In the genomic region with DNA sequence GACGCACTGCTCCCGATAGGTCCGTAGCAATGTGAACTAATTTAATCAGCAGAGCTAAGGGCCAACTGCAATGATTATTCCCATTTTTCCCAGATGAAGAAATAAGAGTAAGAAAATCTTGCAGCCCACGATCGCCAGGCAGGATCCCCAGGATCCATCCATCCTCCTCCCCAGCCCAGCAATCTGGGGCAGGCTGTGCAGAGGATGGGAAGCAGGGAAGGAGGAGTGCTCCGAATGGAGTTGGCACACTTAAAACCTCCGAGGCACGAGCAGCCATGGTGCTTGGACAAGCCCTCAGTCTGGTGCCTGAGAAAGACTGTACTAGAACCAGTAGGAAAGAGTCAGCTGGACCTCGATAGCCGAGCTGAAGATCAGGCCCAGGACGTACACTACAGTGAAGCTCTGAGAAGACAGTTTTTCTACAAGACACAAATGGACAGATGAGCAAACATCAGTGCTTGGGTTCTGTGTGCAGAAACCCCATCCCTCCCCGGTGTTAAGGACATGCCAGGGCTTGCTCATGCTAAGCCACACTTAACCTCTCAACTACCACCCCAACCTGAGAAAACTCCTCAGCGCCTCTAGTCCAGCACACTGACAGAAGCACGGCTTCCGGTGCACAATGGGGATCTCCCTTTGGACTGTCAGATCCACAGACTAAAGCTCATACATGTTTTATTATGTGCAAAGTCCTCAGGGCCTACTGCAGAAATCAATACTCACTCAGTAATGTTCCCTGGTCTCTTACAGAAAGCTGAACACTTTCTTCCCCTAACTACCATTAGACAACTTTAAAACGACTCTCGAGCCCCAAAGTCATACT, we compare ENCODE assay signal across 17 mouse cellular contexts. TPM values are rescaled to one million over a fixed set of nuclear protein-coding genes. Genes with fewer than 3 reads are reported as not detected.
DNase-seq lines count a peak whose midpoint lies in the region; ATAC-seq and TF ChIP-seq lines count a peak whose summit lies in the region.
"Had no signal": no experiment of that assay in that cellular context is flagged by ENCODE, and none has a peak within 500 bp of the region (broad histone marks: within the 10 kb centered on the region; RNA-seq: fewer than 3 reads in every experiment).

No protein-coding gene starts in this region.

- no peak for TF ChIP-seq POLR2A in liver, adult 2 months (IDR thresholded peaks at IDR 0.05; ENCODE audit: extremely low read depth, insufficient read depth, low read length)
- no peak for TF ChIP-seq POLR2A in ES-Bruce4 (IDR thresholded peaks at IDR 0.05; ENCODE audit: insufficient read depth, low read length)

- no peaks in the 10 kb centered on the region for H3K9me3 ChIP-seq in liver, embryonic 11.5 days (ENCODE audit: control insufficient read depth, low read length)
- no peaks in the 10 kb centered on the region for H3K9me3 ChIP-seq in ES-Bruce4 (replicated peaks; ENCODE audit: control insufficient read depth, insufficient read depth, low read length, poor library complexity, severe bottlenecking)
- H3K9me3 ChIP-seq in neural tube, embryonic 15.5 days (replicated peaks) = no peaks in the 10 kb centered on the region
- H3K9me3 ChIP-seq: forebrain, embryonic 13.5 days; heart, embryonic 15.5 days; limb, embryonic 15.5 days; midbrain, embryonic 12.5 days had no signal

- no peaks in the 10 kb centered on the region for H3K27me3 ChIP-seq in liver, adult 2 months (ENCODE audit: control insufficient read depth, insufficient read depth, low read length)
- no peaks in the 10 kb centered on the region for H3K27me3 ChIP-seq in liver, embryonic 11.5 days (replicated peaks; ENCODE audit: control insufficient read depth, insufficient read depth, low read length)
- no peaks in the 10 kb centered on the region for H3K27me3 ChIP-seq in ES-Bruce4 (ENCODE audit: control insufficient read depth, insufficient read depth, low read length, poor library complexity, severe bottlenecking)
- no peaks in the 10 kb centered on the region for H3K27me3 ChIP-seq in neural tube, embryonic 15.5 days (replicated peaks)
- H3K27me3 ChIP-seq: forebrain, embryonic 13.5 days; heart, embryonic 15.5 days; limb, embryonic 15.5 days; midbrain, embryonic 12.5 days had no signal

- peak; percentile 84 for DNase-seq in liver, adult 2 months (ENCODE audit: extremely low read depth, low read depth, low spot score)
- no peak for DNase-seq in liver, embryonic 11.5 days (ENCODE audit: low spot score)
- DNase-seq in R1 (ENCODE audit: low read depth, low spot score) = peak; percentile 51
- DNase-seq in retina, postnatal 1 day = no peak
- DNase-seq in lung, postnatal 4 days = no peak
- DNase-seq: gastrocnemius, postnatal 36 days; right cerebral cortex, postnatal 4 days; thymus, postnatal 25 days had no signal

- H3K4me1 ChIP-seq in liver, adult 2 months (ENCODE audit: control insufficient read depth, insufficient read depth, low read length) = peaks cover 16% of the 10 kb centered on the region
- no peaks in the 10 kb centered on the region; the same call in 1 of the 2 replicates for H3K4me1 ChIP-seq in liver, embryonic 11.5 days (replicated peaks; ENCODE audit: control insufficient read depth, insufficient read depth, low read length)
- H3K4me1 ChIP-seq in ES-Bruce4 (ENCODE audit: control insufficient read depth, insufficient read depth, low read length) = peaks cover 4% of the 10 kb centered on the region
- peaks cover 14% of the 10 kb centered on the region; the same call in 1 of the 2 replicates for H3K4me1 ChIP-seq in neural tube, embryonic 15.5 days
- H3K4me1 ChIP-seq: limb, embryonic 15.5 days; midbrain, embryonic 12.5 days had no signal

- peak overlapping the region; percentile 91 for H3K27ac ChIP-seq in liver, adult 2 months (replicated peaks; ENCODE audit: insufficient read depth, low read depth, low read length)
- no peak overlapping the region for H3K27ac ChIP-seq in liver, embryonic 11.5 days (ENCODE audit: low read depth, low read length)
- H3K27ac ChIP-seq in ES-Bruce4 (ENCODE audit: insufficient read depth, low read length) = peak overlapping the region; percentile 27
- 0 out of 2 replicates have a peak overlapping the region, but pooled peaks have one; percentile 19 for H3K27ac ChIP-seq in neural tube, embryonic 15.5 days (replicated peaks)
- H3K27ac ChIP-seq: forebrain, embryonic 13.5 days; heart, embryonic 15.5 days; limb, embryonic 15.5 days; midbrain, embryonic 12.5 days had no signal

- ATAC-seq in liver, embryonic 11.5 days (replicated peaks; ENCODE audit: low FRiP score) = no peak
- no peak for ATAC-seq in neural tube, embryonic 15.5 days (ENCODE audit: low FRiP score)
- ATAC-seq: forebrain, embryonic 13.5 days had no signal

- no peak for TF ChIP-seq CTCF in liver, adult 2 months (IDR thresholded peaks at IDR 0.05; ENCODE audit: low read depth, low read length)
- no peak for TF ChIP-seq CTCF in ES-Bruce4 (IDR thresholded peaks at IDR 0.05; ENCODE audit: low read depth, low read length)

- H3K9ac ChIP-seq in liver, adult 2 months (ENCODE audit: low read depth, low read length) = peak overlapping the region; percentile 50
- H3K9ac ChIP-seq in liver, embryonic 11.5 days (ENCODE audit: low read depth, low read length) = no peak overlapping the region
- H3K9ac ChIP-seq in ES-Bruce4 (ENCODE audit: low read depth, poor library complexity, severe bottlenecking) = no peak overlapping the region
- no peak overlapping the region for H3K9ac ChIP-seq in neural tube, embryonic 15.5 days (replicated peaks)
- H3K9ac ChIP-seq: forebrain, embryonic 13.5 days; heart, embryonic 15.5 days; limb, embryonic 15.5 days; midbrain, embryonic 12.5 days had no signal

- no peaks in the 10 kb centered on the region; the same call in 1 of the 2 replicates for H3K79me2 ChIP-seq in liver, adult 2 months (ENCODE audit: control insufficient read depth, insufficient read depth, low read length)

- TF ChIP-seq EP300 in ES-Bruce4 (IDR thresholded peaks at IDR 0.05; ENCODE audit: insufficient read depth, low read depth, low read length) = no peak

- 64% methylated on average over 17 of the region's 17 CpGs for WGBS in liver, adult 2 months
- WGBS in liver, embryonic 11.5 days = 92% methylated on average over 17 of the region's 17 CpGs
- WGBS in neural tube, embryonic 15.5 days = 79% methylated on average over 17 of the region's 17 CpGs

- H3K4me2 ChIP-seq in liver, embryonic 11.5 days = no peak overlapping the region
- no peak overlapping the region for H3K4me2 ChIP-seq in neural tube, embryonic 15.5 days
- H3K4me2 ChIP-seq: forebrain, embryonic 13.5 days; heart, embryonic 15.5 days; limb, embryonic 15.5 days; midbrain, embryonic 12.5 days had no signal

- peaks cover 22% of the 10 kb centered on the region for H3K36me3 ChIP-seq in liver, adult 2 months (ENCODE audit: control insufficient read depth, insufficient read depth, low read length)
- peaks cover 37% of the 10 kb centered on the region for H3K36me3 ChIP-seq in liver, embryonic 11.5 days (ENCODE audit: control insufficient read depth, insufficient read depth, low read length)
- H3K36me3 ChIP-seq in ES-Bruce4 (ENCODE audit: control insufficient read depth, insufficient read depth, low read length, poor library complexity, severe bottlenecking) = peaks cover 33% of the 10 kb centered on the region
- H3K36me3 ChIP-seq in neural tube, embryonic 15.5 days = peaks cover 43% of the 10 kb centered on the region

- no peak overlapping the region for H3K4me3 ChIP-seq in liver, adult 2 months (ENCODE audit: insufficient read depth, low read depth, low read length)
- H3K4me3 ChIP-seq in liver, embryonic 11.5 days (ENCODE audit: low read depth, low read length) = no peak overlapping the region
- no peak overlapping the region for H3K4me3 ChIP-seq in ES-Bruce4 (ENCODE audit: low read depth, low read length)
- no peak overlapping the region for H3K4me3 ChIP-seq in neural tube, embryonic 15.5 days (replicated peaks)
- H3K4me3 ChIP-seq: forebrain, embryonic 13.5 days; heart, embryonic 15.5 days; limb, embryonic 15.5 days; midbrain, embryonic 12.5 days had no signal

RNA-seq across cellular contexts. Expression of a gene that starts 39.5 kb away (rescaled TPM):
- 22.3 and 28.0 TPM in 2 replicates for total RNA-seq in liver, adult 2 months (2014; rRNA removed)
- 6.4 and 7.3 TPM in 2 replicates for polyA plus RNA-seq in liver, adult 2 months (2012; rRNA removed)
- polyA plus RNA-seq in liver, embryonic 11.5 days (2014; fragmentation: Nextera tagmentation; extraction: Ambion mirVana) = 26.3 and 28.3 TPM in 2 replicates
- 50.0 and 53.2 TPM in 2 replicates for polyA plus RNA-seq in ES-Bruce4 (2011; ENCODE audit: insufficient read depth, insufficient read length, low read depth, missing spikeins)
- 78.0 and 91.9 TPM in 2 replicates for polyA plus RNA-seq in neural tube, embryonic 15.5 days (2015; fragmentation: Nextera tagmentation; extraction: Ambion mirVana)

RNA-seq across cellular contexts. Expression of a gene that starts 45.8 kb away (rescaled TPM):
- 6.5 and 7.4 TPM in 2 replicates for total RNA-seq in liver, adult 2 months (2014; rRNA removed)
- polyA plus RNA-seq in liver, adult 2 months (2012; rRNA removed) = 19.8 and 21.1 TPM in 2 replicates
- polyA plus RNA-seq in liver, embryonic 11.5 days (2014; fragmentation: Nextera tagmentation; extraction: Ambion mirVana) = 32.2 and 33.3 TPM in 2 replicates
- polyA plus RNA-seq in ES-Bruce4 (2011; ENCODE audit: insufficient read depth, insufficient read length, low read depth, missing spikeins) = 16.8 and 18.9 TPM in 2 replicates
- 2.4 and 7.9 TPM in 2 replicates for polyA plus RNA-seq in neural tube, embryonic 15.5 days (2015; fragmentation: Nextera tagmentation; extraction: Ambion mirVana)

RNA-seq across cellular contexts. Expression of a gene that starts 50.7 kb away (rescaled TPM):
- total RNA-seq in liver, adult 2 months (2014; rRNA removed) = not detected in 2 replicates
- polyA plus RNA-seq in liver, adult 2 months (2012; rRNA removed) = not detected in 2 replicates
- polyA plus RNA-seq in liver, embryonic 11.5 days (2014; fragmentation: Nextera tagmentation; extraction: Ambion mirVana) = 213 and 235 TPM in 2 replicates
- polyA plus RNA-seq in ES-Bruce4 (2011; ENCODE audit: insufficient read depth, insufficient read length, low read depth, missing spikeins) = 4.2 and 4.6 TPM in 2 replicates
- 1.6 and 1.9 TPM in 2 replicates for polyA plus RNA-seq in neural tube, embryonic 15.5 days (2015; fragmentation: Nextera tagmentation; extraction: Ambion mirVana)
- total RNA-seq: gastrocnemius, postnatal 36 days; layer of hippocampus, postnatal 14 days; left cerebral cortex, postnatal 25 days had no signal
- polyA plus RNA-seq: large intestine, adult 2 months had no signal

Comparison
In these comparisons a context has a peak if more than half of its experiments do, and no peak if none do; other contexts are left out.
1. DNase-seq: peak in liver, adult 2 months (single experiment) and R1 (single experiment); none in liver, embryonic 11.5 days (single experiment), retina, postnatal 1 day (single experiment) and lung, postnatal 4 days (0 of 2).
2. RNA of a gene that starts 50.7 kb away (polyA plus RNA-seq): 213 to 235 TPM in liver, embryonic 11.5 days; 4.2 to 4.6 TPM in ES-Bruce4, 1.6 to 1.9 TPM in neural tube, embryonic 15.5 days and not detected in liver, adult 2 months; every median in the first group is over 10 times any median in the second.